Mouse (Mus musculus) heart, adult 18-20 months (tissue): Measurements from ENCODE around the gene Rbms3. TPM values are rescaled to one million over a fixed set of nuclear protein-coding genes. Genes with fewer than 3 reads are reported as not detected.

ENCODE experiments used
- DNase-seq, 2 experiments: peaks; one replicate each; pipeline ENCODE4 v3.0.0; 2021 to 2022; ENCODE audit warnings: mixed read lengths in 1 of 2
- total RNA-seq, 2 experiments: library from RNA; stranded (reverse); gene quantifications; 2 replicates each; pipeline ENCODE4 v1.2.3; 2021

Rbms3 gene
- total RNA-seq, 2 experiments from 2014 or later: 7.3 to 9.5 TPM

- no peak for DNase-seq
These were observed 527.3 kb downstream of the Rbms3 start for GRCm38 (mm10) chr9:117102198-117102930.

- no peak for DNase-seq
These were observed 529.5 kb downstream of the Rbms3 start for GRCm38 (mm10) chr9:117100181-117100580.

DNA sequence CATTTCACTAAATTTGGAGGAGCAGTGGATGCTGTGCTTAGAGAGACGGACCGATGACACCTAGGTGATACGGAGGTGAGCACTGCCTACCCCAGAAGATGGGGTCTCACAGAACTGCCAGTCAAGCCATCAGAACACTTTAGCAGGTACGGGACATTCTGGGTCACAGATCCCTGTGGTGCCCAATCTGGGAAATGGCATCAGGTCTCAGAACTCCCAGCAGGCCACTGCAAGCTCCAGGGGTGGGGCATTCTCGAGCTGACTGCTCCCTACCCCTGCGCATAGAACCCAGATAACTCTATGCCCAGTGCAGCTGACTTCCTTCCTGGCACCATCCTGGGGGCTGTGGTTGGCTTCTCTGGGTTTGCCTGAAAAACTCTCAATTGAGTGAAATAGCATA, 536.2 kb downstream of the Rbms3 start:
- no peak for DNase-seq

GRCm38 (mm10) chr9:117092177-117092555, 537.5 kb downstream of the Rbms3 start:
- no peak for DNase-seq

- no peak for DNase-seq
These were observed 538.2 kb downstream of the Rbms3 start for GRCm38 (mm10) chr9:117091253-117092176.

- no peak for DNase-seq
These were observed 540.1 kb downstream of the Rbms3 start for GRCm38 (mm10) chr9:117089409-117090147.

DNA sequence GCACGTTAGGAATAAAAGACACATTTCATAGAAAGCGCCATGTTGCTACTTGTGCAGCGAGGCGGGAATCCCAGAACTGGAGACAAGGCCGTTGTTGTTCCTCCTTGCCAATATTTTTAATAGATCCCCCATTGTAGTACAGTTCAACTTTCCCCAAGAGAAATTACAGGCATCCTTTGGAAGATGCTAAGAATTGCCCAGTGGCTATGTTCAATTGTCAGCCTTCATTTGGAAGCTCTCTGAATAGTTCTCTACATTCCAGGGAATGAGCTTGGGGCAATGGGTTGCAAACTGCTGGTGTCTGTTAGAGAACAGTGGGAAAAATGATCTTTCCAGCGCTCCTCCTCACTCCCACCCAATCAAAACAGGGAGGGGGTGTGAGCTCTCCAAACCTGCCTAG, 541.4 kb downstream of the Rbms3 start:
- DNase-seq: no peak

DNA sequence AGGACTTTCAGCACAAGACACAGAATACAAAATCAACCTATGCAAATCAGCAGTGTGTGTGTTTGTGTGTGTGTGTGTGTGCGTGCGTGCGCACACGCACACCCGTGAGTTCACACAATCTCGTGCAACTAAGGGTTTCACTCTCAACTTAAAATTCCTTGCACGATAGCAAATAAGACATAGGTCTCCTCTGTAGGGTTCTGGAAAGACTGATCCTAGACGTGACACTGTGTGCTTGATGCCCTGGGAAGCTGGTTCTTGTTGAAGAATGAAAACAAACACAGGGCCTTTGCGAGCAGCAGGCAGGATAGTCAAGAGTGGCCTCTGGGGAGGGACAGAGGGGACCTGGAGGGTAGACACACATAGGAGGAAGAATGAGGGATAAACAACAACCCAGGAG, 544.0 kb downstream of the Rbms3 start:
- no peak for DNase-seq

DNA sequence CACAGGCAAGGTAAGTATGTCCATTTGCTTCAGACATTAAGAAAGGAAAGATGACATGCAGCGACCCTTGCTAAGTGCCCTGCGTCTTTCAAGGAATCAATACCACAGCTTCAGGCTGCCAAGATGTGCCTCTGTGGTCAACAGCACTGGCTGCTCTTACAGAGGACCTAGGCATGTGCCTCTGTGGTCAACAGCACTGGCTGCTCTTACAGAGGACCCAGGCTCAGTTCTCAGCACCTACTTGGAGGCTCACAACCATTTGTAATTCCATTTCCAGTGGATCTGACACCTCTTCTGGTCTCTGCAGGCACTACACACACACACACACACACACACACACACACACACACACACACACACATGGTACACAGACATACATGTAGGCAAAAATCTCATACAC, 545.2 kb downstream of the Rbms3 start:
- no peak for DNase-seq

DNA sequence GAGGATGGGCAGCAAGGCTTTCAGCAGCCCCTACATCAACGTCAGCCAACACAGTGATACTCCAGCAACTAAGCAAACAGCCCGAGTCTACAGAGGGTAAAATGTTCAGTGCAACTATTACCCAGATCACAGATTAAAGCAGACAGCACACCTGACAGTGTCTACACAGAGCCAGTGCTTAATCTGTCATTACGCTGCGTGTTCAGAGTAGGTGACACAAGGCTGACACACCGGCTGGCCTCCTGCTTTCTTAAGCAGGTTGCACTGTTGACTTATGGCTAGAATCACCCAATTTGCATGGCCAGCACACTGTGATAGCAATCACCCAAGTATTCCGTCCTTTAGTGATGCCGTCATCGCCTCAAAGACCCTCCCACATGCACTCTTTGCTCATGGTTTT, 550.2 kb downstream of the Rbms3 start:
- no peak for DNase-seq

- DNase-seq: no peak
These were observed 552.2 kb downstream of the Rbms3 start for GRCm38 (mm10) chr9:117077548-117077947.

GRCm38 (mm10) chr9:117076785-117077184, 552.9 kb downstream of the Rbms3 start:
- no peak for DNase-seq

- no peak for DNase-seq
These were observed 557.1 kb downstream of the Rbms3 start for GRCm38 (mm10) chr9:117072433-117073099.

GRCm38 (mm10) chr9:117070616-117071015, 559.1 kb downstream of the Rbms3 start:
- no peak for DNase-seq

- DNase-seq: no peak
These were observed 560.5 kb downstream of the Rbms3 start for GRCm38 (mm10) chr9:117069232-117069631.

DNA sequence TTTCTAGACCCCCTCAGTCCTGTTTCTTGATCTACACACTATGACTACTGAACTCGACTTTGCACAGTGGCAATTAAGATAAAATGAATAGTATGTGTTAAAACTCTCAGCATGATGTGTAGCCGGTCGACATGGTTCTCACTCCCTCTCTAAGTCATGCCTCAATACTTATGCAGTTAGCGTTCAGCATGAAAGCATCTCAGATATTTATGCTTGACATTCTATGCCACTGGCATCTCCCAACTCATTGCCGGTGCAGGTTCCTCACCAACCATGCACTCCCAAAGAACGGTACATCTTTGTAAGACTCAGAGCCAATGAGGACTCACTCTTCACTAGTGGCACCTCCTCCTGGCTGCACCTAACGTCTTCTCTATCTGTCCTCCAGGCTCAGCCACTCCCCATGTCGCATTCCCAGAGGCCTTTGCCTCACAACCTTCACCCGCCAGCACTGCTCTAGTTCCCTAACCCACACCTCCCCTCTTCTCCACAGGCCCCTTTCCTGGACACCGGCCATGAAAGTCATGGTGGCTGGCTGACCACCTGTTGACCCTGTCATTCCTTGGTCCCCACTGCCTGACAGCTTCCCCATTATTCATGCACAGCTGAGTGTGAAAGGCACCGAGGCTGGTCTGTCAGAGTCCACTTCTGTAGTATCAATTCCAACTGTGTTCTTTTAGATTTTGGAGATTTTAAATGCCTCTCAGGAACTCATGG, 561.9 kb downstream of the Rbms3 start:
- DNase-seq: no peak

DNA sequence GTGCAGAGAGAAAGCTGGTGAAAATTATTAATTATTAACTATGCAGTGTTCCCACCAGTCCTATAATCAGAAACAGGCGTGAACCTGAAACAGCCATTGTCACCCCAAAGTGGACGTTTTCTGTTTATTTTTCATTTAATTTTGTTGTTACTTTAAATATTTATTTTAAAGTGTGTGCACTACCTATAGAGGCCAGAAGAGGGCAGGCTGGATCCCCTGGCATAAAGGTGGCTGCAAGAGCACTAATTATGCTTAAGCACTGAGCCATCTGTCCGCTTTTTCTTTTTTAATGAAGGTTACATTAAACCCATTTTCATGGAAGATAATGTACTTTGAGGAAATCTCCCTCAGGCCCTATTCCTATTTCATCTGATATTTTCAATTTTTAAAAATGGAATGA, 563.2 kb downstream of the Rbms3 start:
- DNase-seq: no peak

GRCm38 (mm10) chr9:117065601-117066000, 564.1 kb downstream of the Rbms3 start:
- no peak for DNase-seq

- DNase-seq: peak; percentile 57
These were observed 570.1 kb downstream of the Rbms3 start for GRCm38 (mm10) chr9:117059586-117059985.

- no peak for DNase-seq
These were observed 570.6 kb downstream of the Rbms3 start for GRCm38 (mm10) chr9:117059135-117059534.

DNA sequence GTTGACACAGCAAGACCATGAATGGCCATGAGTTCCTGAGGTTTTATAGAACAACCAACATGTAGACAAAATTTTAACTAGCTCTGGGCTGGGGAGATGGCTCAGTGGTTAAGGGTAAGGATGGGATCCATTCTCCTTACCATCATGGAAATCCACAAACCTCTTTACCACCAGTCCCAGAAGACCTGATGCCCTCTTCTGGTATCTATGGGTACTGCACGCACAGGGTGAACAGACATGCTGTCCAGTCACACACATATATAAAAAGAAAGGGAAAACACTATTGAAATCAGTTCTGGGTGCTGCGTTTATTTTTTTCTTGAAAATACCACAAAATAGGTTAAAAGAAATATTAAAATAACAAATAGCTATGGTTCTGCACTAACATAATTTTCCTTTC, 577.8 kb downstream of the Rbms3 start:
- DNase-seq: no peak
